Mouse (Mus musculus): ENCODE results near the gene Naa80. TPM values are rescaled to one million over a fixed set of nuclear protein-coding genes. Genes with fewer than 3 reads are reported as not detected.

Naa80 gene
- polyA plus RNA-seq, 1 experiment from 2014 or later, result 39.9 TPM

DNA sequence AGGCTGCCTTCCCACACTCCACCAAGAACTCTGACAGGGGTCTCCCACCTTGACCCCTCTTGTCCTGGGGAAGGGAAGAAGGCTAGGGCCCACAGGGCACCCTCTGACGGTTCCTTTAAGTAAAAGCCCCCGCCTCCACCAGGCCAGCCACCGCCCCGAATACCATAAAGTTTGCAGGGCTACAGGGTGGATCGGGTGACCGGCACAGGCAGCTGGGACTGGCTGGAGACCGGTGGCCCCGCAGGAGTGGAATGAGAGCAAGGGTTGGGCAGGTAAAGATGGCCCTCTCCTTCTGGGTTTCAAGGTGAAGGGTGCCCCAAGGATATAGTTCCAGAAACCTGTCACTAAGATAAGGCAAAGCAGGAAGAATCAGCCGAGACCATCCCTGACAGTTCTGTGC is 27.9 kb downstream of the Naa80 start:
- no peak overlapping the region for H3K4me3 ChIP-seq (ENCODE audit: inconsistent target)
- 79% methylated on average over 8 of the region's 9 CpGs for WGBS (ENCODE audit: missing documents)
- no peaks in the 10 kb centered on the region for H3K79me2 ChIP-seq (ENCODE audit: inconsistent target)
- H3K27ac ChIP-seq, result no peak overlapping the region
- no peaks in the 10 kb centered on the region for H3K36me3 ChIP-seq (ENCODE audit: inconsistent target)

- 93% methylated on average over 2 of the region's 2 CpGs for WGBS (ENCODE audit: missing documents)
- Histone ChIP-seq H3K36me3 (ENCODE audit: inconsistent target) (no peaks in the 10 kb centered on the region), H3K27ac (no peak overlapping the region), H3K4me3 (ENCODE audit: inconsistent target) (no peak overlapping the region), H3K79me2 (ENCODE audit: inconsistent target) (no peaks in the 10 kb centered on the region)
Measured at GRCm38 (mm10) chr9:107607036-107607435, 28.3 kb downstream of the Naa80 start.

GRCm38 (mm10) chr9:107607653-107608245 is 29.1 kb downstream of the Naa80 start:
- Histone ChIP-seq H3K79me2 (ENCODE audit: inconsistent target) (no peaks in the 10 kb centered on the region), H3K4me3 (ENCODE audit: inconsistent target) (no peak overlapping the region), H3K36me3 (ENCODE audit: inconsistent target) (no peaks in the 10 kb centered on the region), H3K27ac (no peak overlapping the region)
- WGBS (ENCODE audit: missing documents), result 93% methylated on average over 8 of the region's 9 CpGs

DNA sequence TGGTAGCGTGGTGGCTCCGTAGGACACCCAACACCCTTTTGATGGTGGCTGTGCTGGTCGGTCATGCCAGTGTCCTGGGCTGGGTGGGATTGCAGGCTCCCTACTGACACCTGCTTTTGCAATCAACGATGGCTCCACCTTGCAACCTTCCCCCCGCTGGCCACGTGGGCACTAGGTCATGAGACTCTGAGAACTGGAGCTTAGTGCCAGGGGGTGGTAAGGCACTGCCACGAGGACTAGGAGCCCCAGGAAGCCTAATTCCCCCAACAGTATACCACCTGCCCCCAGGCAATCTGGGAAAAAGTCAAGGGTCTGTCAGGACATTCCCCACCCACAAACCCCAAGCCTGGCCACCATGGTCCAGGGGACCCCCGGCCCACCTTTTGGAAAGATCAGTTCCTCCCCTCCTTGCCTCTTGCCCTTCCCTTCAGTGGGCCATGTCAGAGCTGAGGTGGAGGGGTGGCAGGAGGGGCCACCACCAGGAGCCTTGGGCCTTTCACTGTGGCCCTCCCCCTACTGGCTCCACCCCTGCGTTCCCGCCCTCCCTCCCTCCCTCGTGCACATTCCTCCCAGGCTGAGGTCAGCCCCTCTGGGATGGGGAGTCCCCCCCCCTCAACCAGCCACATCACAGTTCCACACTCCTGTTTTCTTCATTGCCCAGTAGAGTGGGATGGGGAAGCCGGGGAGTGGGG is 30.2 kb downstream of the Naa80 start, which contains the start of gene Sema3b:
TSS of gene Sema3b (minus strand) at position 489 of the 692 bp plus-strand sequence.
- no peaks in the 10 kb centered on the region for H3K79me2 ChIP-seq (ENCODE audit: inconsistent target)
- no peak within 1 kb of the TSS for H3K4me3 ChIP-seq (ENCODE audit: inconsistent target)
- no peaks in the 10 kb centered on the region for H3K36me3 ChIP-seq (ENCODE audit: inconsistent target)
- H3K27ac ChIP-seq, result no peak within 1 kb of the TSS
- WGBS (ENCODE audit: missing documents), result 74% methylated on average over 11 of the region's 12 CpGs

- peaks cover 3% of the 10 kb centered on the region; the same call in 1 of the 2 replicates for H3K36me3 ChIP-seq (ENCODE audit: inconsistent target)
- no peak overlapping the region for H3K4me3 ChIP-seq (ENCODE audit: inconsistent target)
- H3K27ac ChIP-seq, result no peak overlapping the region
- WGBS (ENCODE audit: missing documents), result 92% methylated on average over 4 of the region's 4 CpGs
- H3K79me2 ChIP-seq (ENCODE audit: inconsistent target), result no peaks in the 10 kb centered on the region
Measured at GRCm38 (mm10) chr9:107609433-107609830, 30.7 kb downstream of the Naa80 start.

- Histone ChIP-seq H3K4me3 (ENCODE audit: inconsistent target) (peak overlapping the region; percentile 20; the same call in 1 of the 2 replicates), H3K79me2 (ENCODE audit: inconsistent target) (peaks cover under 1% of the 10 kb centered on the region; the same call in 1 of the 2 replicates), H3K27ac (peak overlapping the region; percentile 92), H3K36me3 (ENCODE audit: inconsistent target) (peaks cover 23% of the 10 kb centered on the region)
- 23% methylated on average over 6 of the region's 6 CpGs for WGBS (ENCODE audit: missing documents)
Measured at GRCm38 (mm10) chr9:107611456-107612190, 32.9 kb downstream of the Naa80 start.

DNA sequence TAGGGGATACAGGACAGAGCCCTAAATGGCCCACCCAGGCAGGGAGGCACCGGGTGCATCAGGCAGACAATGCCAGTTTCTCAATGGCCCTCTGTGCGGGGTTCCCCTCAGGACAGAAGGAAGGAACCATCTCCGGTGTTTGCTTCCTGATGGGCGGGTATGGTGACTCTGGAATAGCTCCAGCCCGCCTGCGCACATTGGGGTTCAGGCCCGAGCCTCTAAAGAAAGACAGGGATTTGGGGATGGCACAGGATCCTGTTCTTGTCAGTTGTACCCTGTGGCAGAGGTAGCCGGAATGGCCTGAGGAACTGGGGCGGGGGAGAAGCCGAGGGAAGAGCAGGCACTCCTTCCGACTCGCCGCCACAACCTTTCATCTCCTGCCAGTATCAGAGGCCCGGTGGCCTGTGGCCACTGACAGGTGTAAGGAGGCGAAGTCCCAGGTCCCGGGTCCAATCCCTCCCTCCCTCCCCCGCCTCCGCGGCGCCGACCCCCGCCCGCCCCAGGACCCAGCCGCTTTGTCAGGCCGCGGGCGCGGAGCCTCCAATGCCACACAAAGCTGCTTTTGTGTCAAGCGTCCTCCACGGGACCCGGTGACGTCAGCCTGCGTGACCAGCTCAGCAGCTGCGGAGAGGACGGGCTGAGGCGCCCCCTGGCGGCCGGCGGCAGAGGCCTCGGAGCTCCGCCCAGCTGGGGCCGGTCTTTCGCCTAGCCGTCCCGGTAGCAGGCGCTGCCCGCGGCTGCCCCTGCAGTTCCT is 33.7 kb downstream of the Naa80 start:
- Histone ChIP-seq H3K79me2 (ENCODE audit: inconsistent target) (peaks cover 5% of the 10 kb centered on the region; the same call in 1 of the 2 replicates), H3K4me3 (ENCODE audit: inconsistent target) (peak overlapping the region; percentile 20; the same call in 1 of the 2 replicates), H3K27ac (peak overlapping the region; percentile 92), H3K36me3 (ENCODE audit: inconsistent target) (peaks cover 27% of the 10 kb centered on the region)
- whole genome bisulfite sequencing (ENCODE audit: missing documents), result 1% methylated on average over 36 of the region's 48 CpGs

- Histone ChIP-seq H3K79me2 (ENCODE audit: inconsistent target) (peaks cover 10% of the 10 kb centered on the region), H3K4me3 (ENCODE audit: inconsistent target) (no peak overlapping the region), H3K36me3 (ENCODE audit: inconsistent target) (peaks cover 32% of the 10 kb centered on the region), H3K27ac (peak overlapping the region; percentile 47)
- 8% methylated on average over 12 of the region's 12 CpGs for WGBS (ENCODE audit: missing documents)
Measured at GRCm38 (mm10) chr9:107612945-107613569, 34.4 kb downstream of the Naa80 start.

GRCm38 (mm10) chr9:107615035-107615434 is 36.3 kb downstream of the Naa80 start:
- Histone ChIP-seq H3K27ac (no peak overlapping the region), H3K36me3 (ENCODE audit: inconsistent target) (peaks cover 52% of the 10 kb centered on the region), H3K79me2 (ENCODE audit: inconsistent target) (peaks cover 30% of the 10 kb centered on the region), H3K4me3 (ENCODE audit: inconsistent target) (no peak overlapping the region)
- 92% methylated on average over 4 of the region's 4 CpGs for WGBS (ENCODE audit: missing documents)

GRCm38 (mm10) chr9:107617461-107617860 is 38.8 kb downstream of the Naa80 start:
- Histone ChIP-seq H3K4me3 (ENCODE audit: inconsistent target) (no peak overlapping the region), H3K79me2 (ENCODE audit: inconsistent target) (peaks cover 54% of the 10 kb centered on the region), H3K27ac (no peak overlapping the region), H3K36me3 (ENCODE audit: inconsistent target) (peaks cover 62% of the 10 kb centered on the region)
- WGBS (ENCODE audit: missing documents), result 81% methylated on average over 2 of the region's 2 CpGs

GRCm38 (mm10) chr9:107618098-107618497 is 39.4 kb downstream of the Naa80 start:
- 98% methylated on average over 6 of the region's 6 CpGs for WGBS (ENCODE audit: missing documents)
- peaks cover 61% of the 10 kb centered on the region for H3K79me2 ChIP-seq (ENCODE audit: inconsistent target)

DNA sequence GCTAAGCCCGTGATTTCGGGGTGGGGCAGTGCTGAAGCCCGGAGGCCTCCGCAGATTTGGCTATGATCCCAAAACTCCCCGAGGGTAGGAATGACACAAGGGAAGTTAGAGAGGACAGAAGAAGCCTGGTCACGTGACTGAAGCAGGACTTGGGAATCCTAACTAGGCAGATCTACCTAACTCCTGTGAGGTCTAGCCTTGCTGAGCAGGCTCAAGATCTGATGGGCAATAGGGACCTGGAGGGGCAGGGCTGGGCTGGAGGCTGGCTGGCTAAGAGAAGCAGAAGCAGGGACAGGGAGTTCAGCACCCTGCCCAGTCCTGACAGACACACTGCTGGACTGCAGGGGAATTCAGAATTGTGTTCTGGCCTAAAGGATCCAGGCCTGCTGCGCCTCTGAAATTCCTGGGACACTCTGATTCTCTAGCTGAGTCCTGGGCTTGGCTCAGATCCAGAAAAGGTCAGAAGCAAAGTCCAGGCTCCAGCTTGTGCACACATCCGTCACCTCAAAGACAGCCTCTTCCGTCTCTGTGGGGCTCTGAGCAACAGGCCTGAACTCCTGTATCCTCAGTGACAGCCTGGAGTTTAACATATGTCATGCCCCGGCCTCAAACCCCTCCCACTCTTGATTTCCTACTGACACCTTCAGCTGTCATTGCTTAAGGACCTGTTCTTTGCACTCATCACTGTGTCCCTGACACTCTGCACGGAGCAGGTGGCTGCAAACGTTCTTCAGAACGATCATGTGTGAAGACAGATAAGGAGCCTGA is 40.3 kb downstream of the Naa80 start:
- 82% methylated on average over 13 of the region's 13 CpGs for WGBS (ENCODE audit: missing documents)
- H3K27ac ChIP-seq, result no peak overlapping the region

More at GRCm38 (mm10) chr9:107618098-107618497, 39.4 kb downstream of the Naa80 start:
- Histone ChIP-seq H3K4me3 (ENCODE audit: inconsistent target) (no peak overlapping the region), H3K27ac (no peak overlapping the region), H3K36me3 (ENCODE audit: inconsistent target) (peaks cover 62% of the 10 kb centered on the region)

DNA sequence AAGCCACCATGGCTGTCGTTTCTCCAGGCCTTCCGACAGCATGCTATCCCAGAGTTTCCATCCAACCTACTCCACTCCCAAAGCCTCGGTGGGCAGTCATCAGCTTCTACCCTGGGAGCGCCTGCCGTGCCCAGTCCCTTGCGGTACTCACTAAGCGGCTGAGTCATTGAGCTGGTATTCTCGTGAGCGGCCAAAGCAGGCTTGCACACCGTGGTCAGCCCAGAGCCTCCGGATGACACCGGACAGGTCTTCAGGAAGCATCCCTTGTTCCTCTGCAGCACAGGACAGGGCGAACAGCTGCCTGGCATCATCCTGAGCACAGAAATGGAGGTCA is 40.8 kb downstream of the Naa80 start:
- peaks cover 59% of the 10 kb centered on the region for H3K36me3 ChIP-seq (ENCODE audit: inconsistent target)
- H3K4me3 ChIP-seq (ENCODE audit: inconsistent target), result no peak overlapping the region
- H3K27ac ChIP-seq, result no peak overlapping the region
- peaks cover 75% of the 10 kb centered on the region for H3K79me2 ChIP-seq (ENCODE audit: inconsistent target)
- 95% methylated on average over 13 of the region's 13 CpGs for WGBS (ENCODE audit: missing documents)

More for the DNA sequence above, 40.3 kb downstream of the Naa80 start:
- peaks cover 69% of the 10 kb centered on the region for H3K79me2 ChIP-seq (ENCODE audit: inconsistent target)
- no peak overlapping the region for H3K4me3 ChIP-seq (ENCODE audit: inconsistent target)
- peaks cover 62% of the 10 kb centered on the region for H3K36me3 ChIP-seq (ENCODE audit: inconsistent target)
